Mouse (Mus musculus) megakaryocyte, adult 5-6 weeks (primary cell): ENCODE data around the gene Rffl. TPM values are rescaled to one million over a fixed set of nuclear protein-coding genes. Genes with fewer than 3 reads are reported as not detected.

Source experiments
- ATAC-seq: 2 replicates; pipeline ENCODE4 v1.8.0; 2016; ENCODE audit warnings: mild to moderate bottlenecking, inconsistent platforms; ENCODE audit not compliant: poor library complexity, severe bottlenecking
- total RNA-seq, 2 experiments: library from RNA; stranded (forward) in 1 of 2; stranded (reverse) in 1 of 2; fragments of 153-499, 151-499 nt in 1 of 2; fragments of 221-1000, 200-1000 nt in 1 of 2; gene quantifications; 2 replicates each; pipeline versions ENCODE4 v1.2.3 to v1.2.4; 2015 to 2017

The Rffl gene
- total RNA-seq, 2 experiments from 2014 or later, result 20.1 to 26.7 TPM

DNA sequence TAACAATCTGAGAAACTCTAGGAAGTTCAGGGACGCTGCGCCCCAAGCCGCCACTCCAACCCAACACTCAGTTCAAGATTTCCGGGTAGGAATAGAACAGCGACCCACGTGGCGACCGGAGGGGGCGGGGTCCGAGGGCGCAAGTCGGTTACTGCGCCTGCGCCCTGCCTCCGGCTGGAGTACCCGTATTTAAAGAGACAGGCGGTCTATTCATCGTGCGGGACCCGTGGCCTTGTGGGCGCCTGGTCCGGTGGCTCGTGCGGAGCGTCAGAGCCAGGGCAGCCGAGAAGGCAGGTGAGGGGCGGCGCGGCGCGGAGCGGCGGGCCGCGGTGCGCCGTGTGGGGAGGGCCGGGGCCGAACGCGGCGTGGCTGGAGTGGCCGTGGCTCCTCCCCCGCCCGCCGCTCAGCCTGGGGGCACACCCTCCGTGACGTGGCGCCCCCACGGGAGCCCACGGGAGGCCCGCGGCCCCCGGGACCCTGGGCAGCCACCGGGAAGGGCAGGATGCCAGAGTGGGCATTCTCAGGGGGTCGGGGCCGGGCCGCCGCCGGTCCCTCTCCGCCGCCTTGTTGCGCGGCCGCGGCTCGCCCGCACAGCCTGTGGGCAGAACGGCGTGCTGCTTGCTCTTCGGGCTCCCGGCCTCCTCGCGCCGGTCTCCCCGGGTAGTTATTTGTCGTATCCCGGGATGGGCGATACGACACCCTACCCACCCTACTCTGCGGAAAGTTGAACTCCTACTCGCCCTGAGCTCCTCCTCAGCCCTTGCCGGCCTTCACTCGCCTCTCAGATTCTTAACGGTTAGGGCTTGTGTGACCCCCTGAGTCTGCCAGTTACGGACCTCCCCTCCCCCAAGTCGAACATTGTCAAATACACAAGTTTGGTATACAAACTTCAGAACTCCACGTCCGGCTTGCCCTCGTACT, 89.8 kb downstream of the Rffl start, which contains the start of gene Lig3:
Gene Lig3 (plus strand): TSS at position 126 of the 921 bp plus-strand sequence.
- peak; percentile 92 for ATAC-seq

DNA sequence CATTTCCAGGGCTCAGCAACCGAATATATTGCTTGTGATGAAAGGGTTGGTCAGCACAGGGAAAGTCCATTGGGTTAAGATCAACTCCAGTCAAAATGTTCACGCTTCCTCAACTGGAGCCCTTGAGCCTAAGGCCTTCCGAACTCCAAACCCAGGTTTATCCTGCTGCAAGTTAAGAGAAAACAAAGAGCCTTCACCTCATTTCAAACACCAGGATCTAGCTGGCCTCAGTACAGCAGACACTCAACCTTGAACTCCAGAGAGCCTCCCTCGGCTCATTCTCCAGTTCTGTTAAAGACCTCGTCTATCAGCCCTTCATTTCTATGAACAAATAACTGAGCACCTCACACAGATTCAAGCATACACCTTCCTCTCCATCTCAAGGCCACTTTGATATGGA, 90.9 kb downstream of the Rffl start:
- no peak for ATAC-seq

DNA sequence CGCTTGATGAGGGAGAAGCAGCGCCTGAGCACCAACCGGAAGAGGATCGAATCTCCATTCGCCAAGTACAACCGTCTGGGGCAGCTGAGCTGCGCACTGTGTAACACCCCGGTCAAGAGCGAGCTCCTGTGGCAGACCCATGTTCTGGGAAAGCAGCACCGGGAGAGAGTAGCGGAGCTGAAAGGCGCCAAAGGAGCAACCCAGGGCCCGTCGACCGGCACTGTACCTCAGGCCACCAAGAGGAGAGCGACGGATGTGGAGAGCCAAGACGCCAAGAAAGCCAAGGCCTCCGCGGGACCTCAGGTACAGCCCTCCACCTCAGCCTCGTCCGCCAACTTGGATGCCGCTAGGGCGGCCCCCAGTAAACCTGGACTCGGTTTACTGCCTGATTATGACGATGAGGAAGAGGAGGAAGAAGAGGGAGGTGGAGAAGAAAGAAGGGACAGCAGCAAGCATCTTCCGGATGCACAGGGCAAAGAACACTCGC, 106.5 kb downstream of the Rffl start:
- ATAC-seq, result peak; percentile 48

DNA sequence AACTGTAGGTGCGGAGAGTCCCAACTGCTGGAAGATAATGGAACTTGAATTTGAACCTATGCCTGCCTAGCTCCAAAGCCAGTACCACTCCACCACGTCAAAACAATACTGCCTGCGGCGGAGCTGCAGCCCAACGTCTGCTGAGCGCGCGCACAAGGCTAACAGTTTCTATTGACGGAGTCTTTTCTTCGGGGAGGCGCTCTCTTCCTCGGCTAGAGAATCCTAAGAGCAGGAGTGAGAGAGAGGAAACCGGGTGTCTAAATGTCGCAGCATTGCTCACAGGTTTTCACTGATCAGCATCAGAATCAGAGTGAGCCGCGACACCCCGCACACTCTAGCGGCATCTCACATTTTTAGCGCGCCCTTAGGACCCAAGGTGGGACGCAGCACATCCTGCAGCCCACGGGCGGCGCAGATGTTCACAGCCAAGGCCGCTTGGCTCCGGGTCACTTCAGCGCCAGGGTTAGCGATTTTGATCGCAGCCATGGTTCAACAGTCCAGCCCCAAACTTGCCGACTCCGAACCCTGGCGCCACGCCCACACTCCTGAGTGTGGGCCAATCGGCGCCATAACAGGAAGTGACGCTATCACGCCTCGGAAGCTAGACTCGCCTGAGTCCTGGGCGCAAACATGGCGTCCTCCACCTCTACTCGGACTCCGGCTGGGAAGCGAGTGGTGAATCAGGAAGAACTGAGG, 107.1 kb downstream of the Rffl start, which contains the start of the genes Cct6b and Zfp830:
Gene Cct6b (minus strand): TSS at position 580 of the 696 bp plus-strand sequence.
Gene Zfp830 (plus strand): TSS at position 604 of the 696 bp plus-strand sequence.
- ATAC-seq, result peak; percentile 98

DNA sequence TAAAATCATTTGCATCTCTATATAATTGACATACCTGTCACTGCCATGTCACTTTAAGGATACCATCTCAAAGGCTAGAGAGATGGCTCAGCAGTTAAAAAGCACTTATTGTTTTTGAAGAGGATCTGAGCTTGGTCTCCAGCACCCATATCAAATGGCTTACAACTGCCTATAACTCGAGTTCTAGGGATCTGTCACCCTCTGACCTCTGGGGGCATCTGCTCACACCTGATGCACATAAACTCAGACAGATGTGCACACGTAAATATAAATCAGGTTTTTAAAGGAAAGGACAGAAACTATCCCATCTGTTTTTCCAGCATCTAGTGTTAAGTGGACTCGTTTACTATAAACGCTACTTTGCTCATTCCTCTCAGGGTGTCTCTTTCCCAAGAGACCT, 107.7 kb downstream of the Rffl start:
- no peak for ATAC-seq

DNA sequence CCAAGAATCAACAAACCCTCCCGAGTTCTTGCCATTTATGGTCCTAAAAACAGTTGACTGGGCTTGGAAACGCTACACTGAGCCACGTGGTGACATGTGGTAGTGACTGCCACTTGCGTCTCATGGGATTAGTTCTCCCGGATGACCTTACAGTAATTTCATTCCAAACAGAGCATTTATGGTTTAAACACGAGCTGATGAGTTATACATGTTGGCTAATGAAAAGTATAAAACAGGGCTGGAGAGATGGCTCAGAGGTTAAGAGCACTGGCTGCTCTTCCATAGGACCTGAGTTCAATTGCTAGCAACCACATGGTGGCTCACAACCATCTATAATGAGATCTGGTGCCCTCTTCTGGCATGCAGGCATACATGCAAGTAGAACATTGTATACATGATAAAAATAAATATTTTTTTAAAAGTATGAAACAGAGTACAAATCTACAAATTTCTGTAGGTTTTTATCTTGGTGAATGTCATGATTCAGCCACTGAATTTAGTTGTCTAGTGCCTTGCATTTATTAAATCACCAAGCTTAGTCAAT, 108.7 kb downstream of the Rffl start:
- ATAC-seq, result no peak

DNA sequence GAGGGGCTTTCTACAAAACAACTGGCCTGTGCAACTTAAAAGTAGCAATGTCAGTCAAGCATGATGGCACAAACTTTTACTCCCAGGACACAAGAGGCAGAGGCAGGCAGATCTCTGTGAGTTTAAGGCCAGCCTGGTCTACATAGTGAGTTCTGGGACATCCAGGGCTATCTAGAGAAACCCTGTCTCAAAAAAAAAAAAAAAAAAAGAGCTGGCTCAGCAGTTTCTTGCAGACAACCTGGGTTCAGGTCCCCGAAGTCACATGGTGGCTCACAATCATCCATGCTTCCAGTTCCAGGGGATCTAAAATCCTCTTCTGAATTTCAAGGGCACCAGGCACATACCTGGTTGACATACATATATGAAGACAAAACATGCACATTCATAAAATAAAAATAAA, 115.1 kb downstream of the Rffl start:
- ATAC-seq, result no peak

Other genes with a start within 250 kb of the Rffl start
- 0.11 TPM in 1 of 2 replicates, not detected in the other for gene Cct6b, start 106.9 kb downstream of the Rffl start, total RNA-seq (2015)
- gene Cct6b, start 106.9 kb downstream of the Rffl start, total RNA-seq (2017), result not detected in 2 replicates
- gene Zfp830, start 106.9 kb downstream of the Rffl start, total RNA-seq (2015), result 13.9 and 15.6 TPM in 2 replicates
- gene Zfp830, start 106.9 kb downstream of the Rffl start, total RNA-seq (2017), result 39.9 and 46.3 TPM in 2 replicates
- gene Lig3, start 90.1 kb downstream of the Rffl start, total RNA-seq (2015), result 14.0 and 15.7 TPM in 2 replicates
- 17.7 and 20.3 TPM in 2 replicates for gene Lig3, start 90.1 kb downstream of the Rffl start, total RNA-seq (2017)
- gene Rad51d, start 19.4 kb upstream of the Rffl start, total RNA-seq (2015), result 7.1 and 7.9 TPM in 2 replicates
- 8.8 and 10.3 TPM in 2 replicates for gene Rad51d, start 19.4 kb upstream of the Rffl start, total RNA-seq (2017)
- gene Fndc8, start 20.9 kb upstream of the Rffl start, total RNA-seq (2015), result not detected in 2 replicates
- not detected in 2 replicates for gene Fndc8, start 20.9 kb upstream of the Rffl start, total RNA-seq (2017)
- 4.7 TPM in 2 replicates for gene Nle1, start 37.2 kb upstream of the Rffl start, total RNA-seq (2015)
- gene Nle1, start 37.2 kb upstream of the Rffl start, total RNA-seq (2017), result 2.6 and 3.1 TPM in 2 replicates
- gene Unc45b, start 39.3 kb upstream of the Rffl start, total RNA-seq (2015), result not detected in 2 replicates
- gene Unc45b, start 39.3 kb upstream of the Rffl start, total RNA-seq (2017), result not detected in 2 replicates
- 60.7 and 62.4 TPM in 2 replicates for gene Slfn5, start 80.1 kb upstream of the Rffl start, total RNA-seq (2015)
- gene Slfn5, start 80.1 kb upstream of the Rffl start, total RNA-seq (2017), result 112 and 116 TPM in 2 replicates
- gene Slfn9, start 120.6 kb upstream of the Rffl start, total RNA-seq (2015), result 39.4 and 40.0 TPM in 2 replicates
- 39.5 and 40.9 TPM in 2 replicates for gene Slfn9, start 120.6 kb upstream of the Rffl start, total RNA-seq (2017)
- gene Slfn8, start 149.6 kb upstream of the Rffl start, total RNA-seq (2015), result 59.7 and 60.5 TPM in 2 replicates
- gene Slfn8, start 149.6 kb upstream of the Rffl start, total RNA-seq (2017), result 68.3 and 68.6 TPM in 2 replicates
- gene Slfn2, start 193.9 kb upstream of the Rffl start, total RNA-seq (2015), result 344 and 362 TPM in 2 replicates
- 890 and 968 TPM in 2 replicates for gene Slfn2, start 193.9 kb upstream of the Rffl start, total RNA-seq (2017)
- 140 and 155 TPM in 2 replicates for gene Slfn1, start 245.6 kb upstream of the Rffl start, total RNA-seq (2015)
- 239 TPM in 2 replicates for gene Slfn1, start 245.6 kb upstream of the Rffl start, total RNA-seq (2017)